Comparison of ENCODE assay signal across 19 mouse cellular contexts in genomic region chr5:107649680-107650079, GRCm38 (mm10).
"Had no signal": no experiment of that assay in that cellular context is flagged by ENCODE, and none has a peak within 500 bp of the region (broad histone marks: within the 10 kb centered on the region; RNA-seq: fewer than 3 reads in every experiment).

No protein-coding gene starts in this region.

- H3K4me1 ChIP-seq: limb, embryonic 10.5 days; limb, embryonic 13.5 days; lung, embryonic 15.5 days; midbrain, embryonic 12.5 days; midbrain, embryonic 15.5 days; stomach, embryonic 15.5 days had no signal

- H3K36me3 ChIP-seq: liver, embryonic 12.5 days; liver, embryonic 15.5 days; lung, embryonic 15.5 days; midbrain, embryonic 12.5 days; midbrain, embryonic 15.5 days; stomach, embryonic 15.5 days had no signal

- H3K9me3 ChIP-seq: limb, embryonic 10.5 days; limb, embryonic 13.5 days; liver, embryonic 12.5 days; liver, embryonic 15.5 days; lung, embryonic 15.5 days; midbrain, embryonic 12.5 days; midbrain, embryonic 15.5 days; stomach, embryonic 15.5 days had no signal

- H3K4me3 ChIP-seq: layer of hippocampus, adult 2 months; limb, embryonic 10.5 days; limb, embryonic 13.5 days; liver, embryonic 12.5 days; liver, embryonic 15.5 days; lung, embryonic 15.5 days; midbrain, embryonic 12.5 days; midbrain, embryonic 15.5 days; stomach, embryonic 15.5 days had no signal

- DNase-seq: kidney, adult 2 months; kidney, postnatal 25 days; layer of hippocampus, adult 9-11 months; liver; lung, adult 18-20 months; lung, postnatal 10 days; lung, postnatal 36 days; spleen, adult 18-20 months; thymus, adult 18-20 months had no signal

- H3K9ac ChIP-seq: limb, embryonic 13.5 days; liver, embryonic 12.5 days; liver, embryonic 15.5 days; lung, embryonic 15.5 days; midbrain, embryonic 12.5 days; midbrain, embryonic 15.5 days; stomach, embryonic 15.5 days had no signal

- H3K27ac ChIP-seq: kidney, postnatal 0 days; layer of hippocampus, adult 2 months; limb, embryonic 10.5 days; limb, embryonic 13.5 days; liver, embryonic 12.5 days; liver, embryonic 15.5 days; lung, embryonic 15.5 days; midbrain, embryonic 12.5 days; midbrain, embryonic 15.5 days; stomach, embryonic 15.5 days had no signal

- H3K27me3 ChIP-seq: limb, embryonic 13.5 days; liver, embryonic 12.5 days; liver, embryonic 15.5 days; lung, embryonic 15.5 days; midbrain, embryonic 12.5 days; midbrain, embryonic 15.5 days; stomach, embryonic 15.5 days had no signal

- H3K4me2 ChIP-seq: limb, embryonic 13.5 days; liver, embryonic 12.5 days; liver, embryonic 15.5 days; lung, embryonic 15.5 days; midbrain, embryonic 12.5 days; midbrain, embryonic 15.5 days; stomach, embryonic 15.5 days had no signal

- ATAC-seq: liver, embryonic 12.5 days; midbrain, embryonic 15.5 days had no signal
